Mouse (Mus musculus) liver, postnatal 0 days (tissue): ENCODE measurements around the gene Stra6.

Experiments used
- CTCF ChIP-seq: sonication (generic); IDR thresholded peaks from 2 replicates; pipeline ENCODE4 v1.5.1; 2016; ENCODE audit warnings: antibody characterized with exemption, low read depth
- EP300 ChIP-seq: IDR thresholded peaks from 2 replicates; pipeline ENCODE4 v1.6.1; 2016; ENCODE audit warnings: antibody characterized with exemption, low read depth, mild to moderate bottlenecking

DNA sequence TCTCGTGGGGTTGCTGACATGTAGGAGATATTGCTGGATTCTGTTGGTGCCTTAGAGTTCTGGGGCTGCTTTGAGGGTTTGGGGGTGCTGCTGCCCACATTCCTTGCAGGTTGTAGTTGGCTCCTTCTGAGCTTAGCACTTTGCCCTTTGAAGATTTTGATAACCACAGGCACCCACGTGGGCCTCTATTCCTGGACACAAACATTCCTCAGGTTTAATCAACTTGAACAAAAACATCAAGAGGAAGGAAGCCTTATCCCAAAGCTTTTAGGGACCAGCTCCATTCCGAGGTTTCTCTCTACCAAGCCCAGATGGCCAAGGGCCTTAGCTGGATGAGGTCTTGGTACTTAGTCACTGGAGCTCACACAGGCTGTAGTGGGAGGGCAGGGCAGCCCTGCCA is 67.3 kb downstream of the Stra6 start:
- TF ChIP-seq CTCF (no peak), EP300 (no peak)
